Mouse (Mus musculus): ENCODE measurements around the gene Sh2d3c. TPM values are rescaled to one million over a fixed set of nuclear protein-coding genes. Genes with fewer than 3 reads are reported as not detected.

Gene Sh2d3c
- total RNA-seq, 1 experiment from 2014 or later, result 29.8 TPM

DNA sequence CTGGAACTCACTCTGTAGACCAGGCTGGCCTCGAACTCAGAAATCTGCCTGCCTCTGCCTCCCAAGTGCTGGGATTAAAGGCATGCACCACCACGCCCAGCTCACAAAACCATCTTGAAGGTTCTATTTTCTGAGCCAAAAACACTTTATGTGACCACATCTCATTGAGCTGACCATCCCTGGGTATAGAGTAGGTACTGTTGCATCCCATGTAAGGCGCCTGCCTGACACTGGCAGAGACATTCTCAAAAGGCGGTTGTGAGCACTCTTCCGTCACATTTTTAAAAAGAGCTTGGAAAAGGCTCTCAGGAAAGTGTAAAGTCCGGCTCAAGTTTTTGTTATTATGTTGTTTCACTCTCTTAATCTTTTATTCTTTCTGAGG, 35.8 kb downstream of the Sh2d3c start:
- no peak for DNase-seq

DNA sequence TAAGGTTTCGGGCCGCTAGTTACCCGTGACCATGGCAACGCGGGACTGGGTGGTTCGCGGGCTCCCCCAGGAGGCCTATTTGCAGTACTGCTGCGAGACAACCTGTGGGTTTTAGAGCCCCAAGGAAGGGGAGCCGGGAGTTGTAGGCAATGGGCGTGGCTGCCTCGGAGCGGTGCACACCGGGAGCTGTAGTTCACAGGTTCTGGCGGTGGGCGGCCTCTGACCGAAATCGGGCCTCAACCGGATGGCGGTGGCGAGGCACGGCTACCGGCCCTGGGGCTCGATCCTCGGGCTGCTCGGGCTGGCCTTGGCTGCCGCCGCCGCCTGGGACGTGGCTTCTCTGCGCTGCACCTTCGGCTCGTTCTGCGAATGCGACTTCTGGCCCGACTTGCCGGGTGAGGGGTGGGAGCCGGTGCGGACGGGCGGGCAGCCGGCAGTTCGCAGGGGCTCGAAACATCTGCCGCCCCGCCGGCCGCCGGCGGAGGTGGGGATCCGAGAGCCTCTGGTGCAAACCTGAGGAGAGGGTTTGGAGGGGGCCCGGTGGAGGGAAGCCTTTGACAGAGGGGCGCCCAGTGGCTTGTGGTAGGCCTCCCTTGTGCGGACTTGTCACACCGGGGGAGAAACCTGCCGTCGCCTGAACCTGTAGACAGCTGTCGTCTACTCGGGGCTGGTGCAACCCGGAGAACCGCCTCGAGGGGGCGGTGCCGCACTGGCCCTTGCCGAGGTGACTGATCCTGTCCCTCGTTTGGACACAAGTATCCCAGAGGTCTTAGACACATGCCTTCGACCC, 36.4 kb downstream of the Sh2d3c start, which contains the start of gene Tor2a:
Gene Tor2a (plus strand): TSS at position 179 of the 790 bp plus-strand sequence.
- peak; percentile 98 for DNase-seq

DNA sequence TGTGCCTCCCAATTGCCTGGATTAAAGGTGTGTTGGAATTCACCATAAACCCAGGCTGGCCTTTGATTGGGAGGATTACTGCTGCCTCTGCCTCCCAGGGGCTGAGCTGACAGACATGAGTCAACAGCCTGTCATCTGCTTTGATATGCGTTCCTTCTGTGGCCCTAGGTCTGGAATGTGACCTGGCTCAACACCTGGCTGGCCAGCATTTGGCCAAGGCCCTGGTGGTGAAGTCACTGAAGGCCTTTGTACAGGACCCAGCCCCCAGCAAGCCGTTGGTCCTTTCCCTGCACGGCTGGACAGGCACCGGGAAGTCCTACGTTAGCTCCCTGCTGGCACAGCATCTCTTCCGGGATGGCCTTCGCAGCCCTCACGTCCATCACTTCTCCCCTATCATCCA, 37.6 kb downstream of the Sh2d3c start:
- no peak for DNase-seq

DNA sequence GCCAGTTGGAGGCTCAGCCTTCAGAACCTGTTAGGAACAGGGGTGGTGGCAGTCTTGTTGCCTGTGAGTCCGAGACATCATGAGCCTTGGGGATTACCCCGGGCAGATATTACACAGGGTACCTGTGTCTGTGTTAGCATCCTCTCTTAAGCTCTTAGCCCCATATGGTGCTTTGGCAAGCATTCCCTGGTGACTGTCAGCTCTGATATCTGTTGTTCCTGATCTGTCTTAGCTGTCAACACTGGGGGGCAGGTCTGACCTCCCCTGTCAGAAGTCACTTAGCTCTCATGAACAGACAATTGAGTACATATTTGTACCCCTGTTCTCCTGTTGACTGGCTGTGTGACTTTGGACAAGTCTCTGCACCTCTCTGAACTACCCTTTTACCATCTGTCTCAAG, 38.1 kb downstream of the Sh2d3c start:
- DNase-seq, result no peak

DNA sequence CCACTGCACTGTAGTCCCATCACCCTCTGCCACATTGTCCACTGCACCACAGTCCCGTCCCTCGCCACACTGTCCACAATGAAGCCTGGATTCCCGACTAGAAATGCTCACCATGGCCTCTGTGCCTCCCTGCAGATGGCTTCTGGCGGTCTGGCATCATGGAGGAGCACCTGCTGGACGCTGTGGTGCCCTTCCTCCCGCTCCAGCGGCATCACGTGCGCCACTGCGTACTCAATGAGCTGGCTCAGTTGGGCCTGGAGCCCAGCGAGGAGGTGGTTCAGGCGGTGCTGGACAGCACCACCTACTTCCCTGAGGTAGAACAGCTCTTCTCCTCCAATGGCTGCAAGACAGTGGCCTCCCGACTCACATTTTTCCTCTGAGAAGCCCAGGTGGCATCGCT, 40.5 kb downstream of the Sh2d3c start:
- no peak for DNase-seq

DNA sequence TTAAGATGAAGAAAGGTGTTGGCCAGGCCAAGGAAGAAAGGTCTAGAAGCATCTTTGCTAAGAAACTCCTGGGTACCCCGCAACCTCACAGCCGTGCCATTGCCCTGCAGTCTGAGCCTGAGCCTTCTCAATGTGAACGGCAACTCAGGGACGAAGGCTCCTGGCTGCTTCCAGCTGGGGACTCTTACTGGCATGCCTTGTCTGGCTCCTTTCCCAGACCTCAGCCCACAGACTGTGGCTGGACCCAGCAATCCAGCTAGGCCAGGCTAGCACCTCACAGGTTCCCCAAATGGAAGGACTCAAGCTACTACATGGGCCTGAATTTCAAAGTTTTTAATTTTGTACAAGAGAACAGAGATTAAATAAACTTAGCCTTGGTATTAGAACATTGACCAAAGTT, 41.0 kb downstream of the Sh2d3c start:
- DNase-seq, result no peak

DNA sequence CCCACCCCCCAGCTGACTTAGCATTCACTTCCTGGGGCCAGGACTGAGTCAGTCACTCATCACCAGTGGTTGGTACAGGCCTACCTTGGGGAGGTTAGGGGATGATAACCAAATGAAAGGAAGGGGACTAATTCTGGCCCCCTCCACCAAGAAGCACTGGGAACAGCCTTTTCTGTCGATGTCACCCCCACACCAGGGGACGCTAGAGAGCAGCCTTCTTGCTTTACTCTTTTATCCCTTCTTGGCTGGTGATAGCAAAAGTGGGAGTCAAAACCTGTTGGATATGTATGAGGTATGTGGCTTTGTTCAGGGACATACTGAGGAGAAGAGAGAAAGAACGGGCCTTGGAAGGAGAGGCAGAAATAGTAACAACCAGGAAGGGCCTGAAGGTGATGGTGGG, 42.5 kb downstream of the Sh2d3c start:
- DNase-seq, result no peak

DNA sequence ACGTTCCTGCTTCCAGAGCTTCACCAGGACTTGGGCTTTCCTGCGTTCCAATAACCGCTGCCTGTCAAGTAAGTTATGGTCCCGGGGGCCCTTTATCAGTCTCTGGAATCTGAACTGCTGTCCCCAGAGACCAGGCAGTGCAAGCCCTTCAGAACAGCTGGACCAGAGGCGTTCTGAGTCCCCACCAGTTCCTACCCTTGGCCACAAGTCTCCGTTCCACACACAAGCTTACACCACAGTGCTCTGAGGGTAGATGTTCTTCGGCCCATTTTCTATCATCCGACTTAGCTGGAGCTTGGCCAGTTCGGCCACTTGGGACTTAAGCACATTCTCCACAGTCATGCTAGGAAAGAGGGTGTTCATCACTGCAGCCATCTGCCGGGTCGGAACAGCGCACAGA, 46.4 kb downstream of the Sh2d3c start:
- no peak for DNase-seq

DNA sequence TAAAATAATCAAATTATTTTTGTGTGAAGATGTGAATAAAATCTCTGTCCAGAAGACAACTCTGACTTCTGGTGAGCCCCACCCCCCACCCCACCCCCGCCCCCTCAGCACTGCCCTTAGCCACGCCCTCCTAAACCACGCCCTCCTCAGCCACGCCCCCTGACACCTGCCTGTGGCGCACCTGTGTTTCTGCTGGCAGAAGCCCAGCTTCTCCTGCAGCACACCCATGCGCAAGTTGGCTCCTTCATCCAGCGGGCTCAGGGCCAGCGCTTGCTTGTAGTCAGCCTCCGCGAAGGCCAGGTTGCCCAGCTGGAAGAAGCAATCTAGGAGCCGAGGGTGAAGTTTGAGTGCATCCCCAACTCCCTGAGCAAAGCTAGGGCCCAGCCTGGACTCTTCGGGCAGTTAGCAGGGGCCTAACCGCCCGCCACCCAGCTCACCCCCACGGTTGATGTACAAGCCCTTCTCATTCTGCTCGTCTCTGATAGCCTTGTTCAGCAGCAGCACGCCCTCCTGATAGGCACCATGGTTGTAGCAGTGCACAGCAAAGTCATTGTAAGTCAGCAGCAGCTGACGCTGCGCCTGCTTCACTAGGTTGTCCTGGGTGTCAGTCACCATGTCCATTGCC, 47.9 kb downstream of the Sh2d3c start:
- no peak for DNase-seq

DNA sequence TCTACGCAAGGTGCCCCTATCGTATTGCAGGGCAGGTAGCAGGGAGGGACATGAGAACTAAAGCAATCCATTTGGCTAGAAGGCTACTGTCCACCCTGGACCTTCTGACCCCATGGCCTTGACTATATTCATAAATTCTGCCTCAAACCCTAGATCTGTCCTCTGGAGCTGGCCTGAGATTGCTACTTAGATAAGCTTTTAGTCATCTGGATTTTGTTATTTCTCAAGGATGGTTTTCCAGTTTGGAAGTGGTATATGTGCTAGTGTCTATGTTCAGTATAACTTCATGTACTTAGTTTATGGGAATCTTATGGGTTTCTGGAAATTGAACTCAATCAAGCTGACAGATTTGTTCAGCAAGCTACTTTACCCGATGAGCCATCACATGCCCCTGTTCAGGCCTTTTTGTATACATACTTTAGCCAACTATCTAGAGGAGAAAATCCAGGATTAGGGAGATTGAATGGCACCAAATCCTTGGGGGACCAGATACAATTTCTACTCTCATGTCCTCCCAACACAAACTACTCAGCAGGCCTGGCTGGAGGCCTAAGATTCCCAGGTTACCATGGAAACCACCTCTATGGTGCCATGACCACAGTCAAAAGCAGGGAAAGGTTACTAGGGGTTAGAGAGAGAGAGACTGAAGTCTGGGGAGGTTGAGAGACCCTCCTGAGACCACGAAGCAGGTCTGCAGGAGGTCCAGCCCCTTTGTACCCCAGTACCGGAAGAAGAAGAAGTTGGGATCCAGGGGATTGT, 48.7 kb downstream of the Sh2d3c start:
- no peak for DNase-seq

DNA sequence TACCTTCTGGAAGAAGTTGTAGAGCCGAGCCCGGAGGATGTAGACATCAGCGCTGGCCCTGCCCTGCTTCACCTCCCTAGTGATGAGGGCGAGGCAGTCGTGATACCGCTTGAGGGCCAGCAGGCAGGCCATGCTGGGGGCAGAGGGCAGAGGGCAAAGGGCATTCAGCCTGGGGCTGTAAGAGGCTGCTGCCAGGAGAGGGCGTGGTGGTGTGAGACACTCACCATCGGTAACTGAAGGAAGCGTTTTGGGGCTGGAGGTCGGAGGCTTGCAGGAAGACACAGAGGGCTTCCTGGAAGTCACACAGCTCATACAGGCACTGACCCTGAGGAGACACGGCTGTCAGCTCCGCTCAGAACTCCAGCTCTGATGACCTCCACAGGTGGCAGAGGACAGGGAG, 51.0 kb downstream of the Sh2d3c start:
- no peak for DNase-seq

DNA sequence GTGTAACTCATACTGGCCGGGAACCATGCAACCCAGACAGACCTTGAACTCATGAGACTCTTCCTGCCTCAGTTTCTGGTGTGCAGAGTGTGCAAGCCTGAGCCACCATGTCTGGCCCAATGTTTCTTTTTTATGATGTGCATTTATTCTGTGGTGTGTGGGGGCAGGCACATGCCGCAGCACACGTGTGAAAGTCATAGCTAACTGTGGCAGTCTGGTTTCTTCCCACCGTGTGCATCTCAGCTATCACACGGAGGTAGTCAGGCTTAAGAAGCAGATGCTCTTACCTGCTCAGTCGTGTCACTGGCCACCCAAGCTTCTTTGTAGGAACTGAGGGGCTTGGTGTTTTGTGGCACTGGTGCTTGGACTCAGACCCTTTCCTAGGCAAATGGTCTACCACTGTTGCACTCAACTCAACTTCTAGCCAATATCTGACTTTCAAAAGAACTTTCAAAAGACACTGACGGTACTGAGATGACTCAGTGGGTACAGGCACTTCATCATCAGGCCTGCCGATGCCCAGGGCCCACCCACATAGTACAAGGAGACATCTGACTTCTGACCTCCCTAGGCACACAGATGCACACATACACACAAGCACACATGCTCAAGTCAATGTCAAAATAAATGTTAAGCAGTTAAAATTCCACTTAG, 51.9 kb downstream of the Sh2d3c start:
- no peak for DNase-seq

DNA sequence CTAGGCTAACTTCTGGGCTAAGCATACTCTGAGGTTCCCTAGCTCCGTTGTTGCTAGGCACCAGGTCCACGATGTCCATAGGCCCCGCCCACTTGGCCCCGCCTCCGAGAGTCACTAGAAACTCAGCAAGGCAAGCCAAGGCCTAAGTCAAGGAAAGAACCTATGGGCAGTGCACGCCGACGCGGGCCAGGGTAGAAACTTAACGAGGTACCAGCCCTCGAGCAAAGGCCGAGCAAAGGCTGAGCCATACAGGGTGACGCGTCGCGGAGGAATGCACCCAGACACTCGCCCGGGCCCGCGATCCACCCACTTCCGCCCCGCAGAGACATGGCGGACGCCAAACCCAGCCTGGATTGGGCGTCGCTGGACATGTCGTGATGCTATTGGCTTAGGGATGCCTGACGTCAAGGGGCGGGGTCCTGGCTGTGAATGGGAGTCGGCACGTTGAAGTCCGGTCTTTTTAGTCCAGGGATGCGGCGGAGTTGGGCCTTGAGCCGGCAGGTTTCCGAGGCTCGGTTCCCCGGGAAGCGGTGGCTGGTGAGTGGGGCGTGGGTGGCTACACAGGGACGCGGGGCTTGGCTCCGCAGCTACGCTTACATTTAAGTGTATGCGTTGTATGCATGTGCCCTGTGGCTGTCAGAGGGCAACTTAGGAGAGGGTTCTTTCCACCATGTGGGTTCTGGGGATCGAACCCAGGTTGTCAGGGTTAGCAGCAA, 54.7 kb downstream of the Sh2d3c start, which contains the start of the genes Ttc16 and Ptrh1:
Gene Ttc16 (minus strand): TSS at position 275 of the 716 bp plus-strand sequence.
Gene Ptrh1 (plus strand): TSS at position 428 of the 716 bp plus-strand sequence.
- DNase-seq, result peak; percentile 100

DNA sequence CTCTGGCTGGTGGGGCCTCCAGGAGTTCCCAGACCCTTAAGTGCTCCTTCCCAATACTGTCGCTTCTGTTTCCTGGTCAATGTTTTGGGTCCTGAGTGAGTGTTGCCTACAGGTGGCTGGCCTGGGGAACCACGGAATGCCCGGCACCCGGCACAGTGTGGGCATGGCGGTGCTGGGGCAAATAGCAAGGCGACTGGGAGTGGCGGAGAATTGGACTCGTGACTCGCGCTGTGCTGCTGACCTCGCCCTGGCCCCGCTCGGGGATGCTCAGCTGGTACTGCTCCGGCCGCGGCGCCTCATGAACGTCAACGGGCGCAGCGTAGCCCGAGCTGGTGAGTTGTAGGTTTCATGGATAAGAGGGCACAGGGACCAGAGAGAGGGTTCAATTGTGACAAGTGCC, 55.3 kb downstream of the Sh2d3c start:
- DNase-seq, result no peak

DNA sequence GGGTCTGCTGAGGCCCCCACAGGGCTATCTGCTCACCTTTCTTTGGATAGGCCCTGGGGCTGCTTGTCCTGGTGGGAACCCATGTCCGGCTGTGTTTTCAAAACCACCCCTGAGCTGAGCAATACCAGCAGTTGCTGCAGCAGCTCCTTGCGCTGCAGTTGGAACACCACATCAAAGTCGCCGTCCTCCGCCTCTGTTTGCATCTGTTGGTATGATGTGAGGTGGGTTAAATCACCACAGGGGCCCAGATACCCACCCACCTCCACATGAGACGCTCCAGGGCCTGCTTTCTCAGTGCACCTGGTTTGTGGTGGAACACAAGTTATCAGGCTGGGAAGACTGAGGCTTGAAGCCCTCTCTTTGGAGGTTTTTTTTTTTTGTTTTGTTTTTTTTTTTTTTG, 57.2 kb downstream of the Sh2d3c start:
- DNase-seq, result no peak

DNA sequence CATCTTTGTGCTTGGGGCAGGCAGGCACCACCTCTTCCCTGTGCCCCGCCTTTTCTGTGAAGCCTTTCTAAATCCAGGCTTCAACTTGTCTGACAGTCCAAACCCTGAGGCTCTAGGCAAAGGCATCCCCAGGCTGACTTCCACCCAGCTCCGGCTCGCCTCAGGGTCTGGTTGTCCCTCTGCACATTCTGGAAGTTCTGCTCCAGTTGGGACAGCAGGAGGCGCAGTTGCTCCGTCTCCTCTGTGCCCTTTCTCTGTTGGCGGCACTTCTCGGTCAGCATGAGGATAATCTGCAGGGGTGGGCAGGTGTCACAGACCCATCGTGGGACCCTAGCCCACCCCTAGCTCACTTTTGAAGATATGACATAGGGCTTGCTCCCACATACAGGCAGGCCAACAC, 58.3 kb downstream of the Sh2d3c start:
- DNase-seq, result peak; percentile 80

DNA sequence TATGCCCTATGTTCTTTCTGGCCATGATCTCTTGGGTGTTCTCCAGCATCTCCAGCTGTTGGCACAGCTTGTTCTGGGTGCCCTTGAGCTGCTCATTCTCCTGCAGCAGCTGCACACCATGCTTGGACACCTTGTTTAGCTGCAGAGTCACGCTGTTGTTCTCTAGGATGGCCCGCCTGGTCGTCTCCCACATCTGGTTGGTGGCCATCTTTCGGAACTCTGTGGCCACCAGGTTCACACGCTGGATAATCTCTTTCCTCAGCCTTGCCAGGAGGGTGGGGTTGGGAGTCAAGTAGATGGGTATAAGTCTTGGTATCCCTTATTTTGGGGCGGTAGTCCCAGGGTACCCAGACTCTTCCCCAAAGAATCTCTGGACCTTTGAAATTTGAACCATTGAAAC, 58.9 kb downstream of the Sh2d3c start:
- no peak for DNase-seq

DNA sequence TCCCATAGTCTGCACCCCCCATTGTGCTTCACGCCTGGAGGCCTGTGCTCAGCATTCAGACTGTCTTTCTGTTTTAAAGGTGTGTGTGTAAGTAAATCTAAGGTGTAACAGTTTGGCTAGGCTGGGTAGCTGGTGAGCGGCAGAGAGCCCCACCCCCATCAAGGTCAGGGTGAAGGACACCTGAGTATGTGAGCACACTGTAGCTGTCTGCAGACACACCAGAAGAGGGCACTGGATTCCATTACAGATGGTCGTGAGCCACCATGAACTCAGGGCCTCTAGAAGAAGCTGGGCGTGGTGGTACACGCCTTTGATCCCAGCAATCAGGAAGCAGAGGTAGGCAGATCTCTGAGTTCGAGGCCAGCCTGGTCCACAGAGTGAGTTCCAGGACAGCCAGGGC, 60.9 kb downstream of the Sh2d3c start:
- no peak for DNase-seq

DNA sequence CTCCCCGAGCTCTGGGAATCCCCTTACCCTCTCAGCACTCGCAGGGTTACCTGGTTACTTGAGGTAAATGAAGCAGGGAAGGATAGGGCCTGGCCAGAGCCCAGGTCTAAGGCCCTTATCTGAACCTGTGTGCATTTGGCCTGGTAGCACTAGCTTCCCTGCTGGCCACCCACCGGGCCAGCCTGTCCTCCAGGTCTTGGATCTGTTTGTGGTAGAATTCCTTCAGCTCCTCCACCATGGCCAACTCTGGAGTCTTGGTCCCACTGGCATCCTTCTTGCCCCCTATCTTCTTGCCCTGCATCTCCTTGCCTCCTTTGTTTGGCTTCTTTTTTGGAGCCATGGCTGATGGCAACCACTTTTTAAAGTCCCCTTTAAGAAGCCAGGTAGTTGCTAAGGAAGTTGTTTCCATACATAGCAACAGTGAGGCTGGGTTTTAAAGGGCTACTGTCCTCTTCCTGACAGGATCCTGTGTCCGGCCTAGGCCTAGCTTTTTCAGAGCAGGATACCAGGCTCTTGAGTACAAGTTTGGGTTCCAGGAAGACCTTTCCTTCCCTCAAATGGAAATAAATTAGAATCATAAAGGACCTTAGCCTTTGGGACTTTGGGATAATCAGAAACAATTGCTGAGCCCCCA, 63.3 kb downstream of the Sh2d3c start, which contains the start of gene Cfap157:
Gene Cfap157 (minus strand): TSS at position 381 of the 634 bp plus-strand sequence.
- DNase-seq, result no peak

DNA sequence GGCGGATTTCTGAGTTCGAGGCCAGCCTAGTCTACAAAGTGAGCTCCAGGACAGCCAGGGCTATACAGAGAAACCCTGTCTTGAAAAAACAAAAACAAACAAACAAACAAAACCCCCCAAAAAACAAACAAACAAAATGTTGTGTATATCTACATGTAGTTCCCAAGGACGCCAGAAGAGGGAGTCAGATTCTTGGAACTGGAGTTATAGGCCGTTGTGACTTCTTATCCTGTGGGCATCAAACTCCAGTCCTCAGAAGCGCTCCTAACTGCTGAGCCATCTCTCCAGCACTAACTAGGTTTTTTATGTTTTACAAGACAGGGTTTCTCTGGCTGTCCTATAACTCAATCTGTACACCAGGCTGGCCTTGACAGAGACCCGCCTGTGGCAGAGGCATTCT, 66.3 kb downstream of the Sh2d3c start:
- DNase-seq, result no peak

DNA sequence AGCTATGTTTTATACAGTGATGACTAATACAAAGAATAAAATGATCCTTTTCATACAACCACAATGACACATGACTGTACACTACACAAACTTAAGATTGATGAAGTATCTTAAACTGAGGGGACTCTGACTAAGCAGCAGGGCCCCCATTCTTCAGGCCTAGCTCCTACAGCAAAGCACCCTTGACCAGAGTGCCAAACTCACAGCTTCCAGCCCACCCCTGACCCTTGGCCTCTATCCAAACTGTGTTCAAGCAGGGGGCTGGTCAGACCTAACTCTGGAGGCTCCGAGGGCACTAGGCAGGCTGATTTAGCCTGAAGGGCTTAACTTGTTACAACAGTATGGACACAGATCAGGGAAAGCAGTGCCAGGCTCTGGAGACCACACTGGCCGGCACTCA, 67.7 kb downstream of the Sh2d3c start:
- no peak for DNase-seq

Measured in adrenal gland, postnatal 14 days (tissue).